Mouse (Mus musculus) MEL (cell line): ENCODE results near the gene Foxn3.

Experiments
- CTCF ChIP-seq, 3 experiments: IDR thresholded peaks in 2 of 3; conservative IDR thresholded peaks in 1 of 3; 2 replicates each; pipeline ENCODE4 v1.5.1; 2011 to 2012; ENCODE audit warnings: low read length in 3 of 3, low read depth in 2 of 3, mild to moderate bottlenecking in 2 of 3, improper control_type of control experiment in 1 of 3, inconsistent platforms in 1 of 3, mixed read lengths in 1 of 3, moderate library complexity in 1 of 3; ENCODE audit not compliant: control insufficient read depth in 1 of 3, insufficient read depth in 1 of 3, poor library complexity in 1 of 3, severe bottlenecking in 1 of 3
- GABPA ChIP-seq: IDR thresholded peaks from 2 replicates; pipeline ENCODE4 v1.6.1; 2012; ENCODE audit warnings: low read depth, mild to moderate bottlenecking, inconsistent platforms, low read length, improper control_type of control experiment, moderate library complexity
- GATA1 ChIP-seq: IDR thresholded peaks from 2 replicates; pipeline ENCODE4 v1.6.1; 2011; ENCODE audit warnings: low read depth, low read length, improper control_type of control experiment
- MEF2A ChIP-seq: IDR thresholded peaks from 2 replicates; pipeline ENCODE4 v1.6.1; 2014; ENCODE audit warnings: low read depth, mild to moderate bottlenecking, inconsistent platforms, low read length, improper control_type of control experiment; ENCODE audit not compliant: poor library complexity, insufficient replicate concordance, severe bottlenecking; ENCODE audit errors: extremely low read depth
- NRF1 ChIP-seq: IDR thresholded peaks from 2 replicates; pipeline ENCODE4 v1.6.1; 2014; ENCODE audit warnings: low read depth, mild to moderate bottlenecking, inconsistent platforms, low read length, improper control_type of control experiment, moderate library complexity; ENCODE audit not compliant: poor library complexity, insufficient read depth, severe bottlenecking
- POLR2A ChIP-seq, 2 experiments: IDR thresholded peaks; 2 replicates each; pipeline ENCODE4 v1.6.1; 2011 to 2012; ENCODE audit warnings: low read length in 2 of 2, mild to moderate bottlenecking in 2 of 2, control low read depth in 1 of 2, improper control_type of control experiment in 1 of 2, low read depth in 1 of 2, moderate library complexity in 1 of 2; ENCODE audit not compliant: control insufficient read depth in 1 of 2, insufficient read depth in 1 of 2, poor library complexity in 1 of 2
- TAL1 ChIP-seq: IDR thresholded peaks from 2 replicates; pipeline ENCODE4 v1.6.1; 2012; ENCODE audit warnings: mild to moderate bottlenecking, inconsistent platforms, low read length, moderate library complexity, mixed read lengths
- UBTF ChIP-seq: IDR thresholded peaks from 2 replicates; pipeline ENCODE4 v1.6.1; 2012; ENCODE audit warnings: low read depth, mild to moderate bottlenecking, inconsistent platforms, low read length, improper control_type of control experiment, moderate library complexity, borderline replicate concordance; ENCODE audit not compliant: insufficient read depth
- USF1 ChIP-seq: IDR thresholded peaks from 2 replicates; pipeline ENCODE4 v1.6.1; 2014; ENCODE audit warnings: low read depth, mild to moderate bottlenecking, inconsistent platforms, low read length, improper control_type of control experiment, moderate library complexity
- ZC3H11A ChIP-seq: IDR thresholded peaks from 2 replicates; pipeline ENCODE4 v1.6.1; 2012; ENCODE audit warnings: low read depth, mild to moderate bottlenecking, inconsistent platforms, low read length, improper control_type of control experiment

- TF ChIP-seq USF1 (no peak), ZC3H11A (no peak), TAL1 (no peak), CTCF (IDR thresholded peaks at IDR 0.05 in 2 of 3, conservative IDR thresholded peaks at IDR 0.05 in 1 of 3; ENCODE audit: control insufficient read depth in 1 of 3, insufficient read depth in 1 of 3, low read depth in 2 of 3, low read length in 3 of 3, poor library complexity in 1 of 3, severe bottlenecking in 1 of 3) (no peak), NRF1 (no peak), GABPA (no peak), UBTF (no peak), POLR2A (IDR thresholded peaks at IDR 0.05; ENCODE audit: control insufficient read depth in 1 of 2, insufficient read depth in 1 of 2, low read depth in 1 of 2, low read length in 2 of 2, poor library complexity in 1 of 2) (no peak), GATA1 (no peak), MEF2A (no peak)
Observed at GRCm38 (mm10) chr12:99360958-99361751, 202.2 kb downstream of the Foxn3 start.
